Mouse (Mus musculus) lung, postnatal 0 days (tissue): ENCODE results near the gene Car1. TPM values are rescaled to one million over a fixed set of nuclear protein-coding genes. Genes with fewer than 3 reads are reported as not detected.
"Not testable (repeated sequence)": the region's sequence is repeated elsewhere in the genome, so short reads cannot be mapped to it uniquely, and the experiment has no call there.

Source experiments
- ATAC-seq: fragments of 200-750 bp; cut with Nextera tagmentation; 2 replicates; pipeline ENCODE4 v1.8.0; 2017; ENCODE audit warnings: moderate library complexity
- DNase-seq: peaks from one replicate; pipeline ENCODE4 v3.0.0-alpha.2; 2016; ENCODE audit warnings: low spot score
- H3K27ac ChIP-seq: fragments of 300-500 bp; sonication (generic); 2 replicates; pipeline ENCODE4 v1.5.1; 2014; ENCODE audit warnings: antibody characterized with exemption, mild to moderate bottlenecking, low read length, mixed read lengths
- H3K27me3 ChIP-seq: fragments of 300-500 bp; sonication (generic); replicated peaks from 2 replicates; pipeline ENCODE4 v1.6.1; 2014; ENCODE audit warnings: low read length, mixed read lengths; ENCODE audit not compliant: insufficient read depth
- H3K36me3 ChIP-seq: fragments of 300-500 bp; sonication (generic); 2 replicates; pipeline ENCODE4 v1.6.1; 2014; ENCODE audit warnings: low read length, mixed read lengths; ENCODE audit not compliant: insufficient read depth
- H3K4me1 ChIP-seq: fragments of 300-500 bp; sonication (generic); 2 replicates; pipeline ENCODE4 v1.6.1; 2014; ENCODE audit warnings: antibody characterized with exemption, low read depth, low read length, mixed read lengths; ENCODE audit not compliant: insufficient read depth
- H3K4me2 ChIP-seq: fragments of 300-500 bp; sonication (generic); replicated peaks from 2 replicates; pipeline ENCODE4 v1.6.1; 2014; ENCODE audit warnings: low read depth, mild to moderate bottlenecking, low read length, moderate library complexity, mixed read lengths
- H3K4me3 ChIP-seq: fragments of 300-500 bp; sonication (generic); 2 replicates; pipeline ENCODE4 v1.5.1; 2014; ENCODE audit warnings: low read depth, low read length
- H3K9ac ChIP-seq: fragments of 300-500 bp; sonication (generic); replicated peaks from 2 replicates; pipeline ENCODE4 v1.6.1; 2014; ENCODE audit warnings: low read depth, mild to moderate bottlenecking
- H3K9me3 ChIP-seq: fragments of 300-500 bp; sonication (generic); 2 replicates; pipeline ENCODE4 v1.6.1; 2016; ENCODE audit warnings: low read length, mixed read lengths
- CTCF ChIP-seq: IDR thresholded peaks from 2 replicates; pipeline ENCODE4 v1.5.1; 2016; ENCODE audit warnings: antibody characterized with exemption, mild to moderate bottlenecking
- EP300 ChIP-seq: IDR thresholded peaks from 2 replicates; pipeline ENCODE4 v1.6.1; 2016; ENCODE audit warnings: antibody characterized with exemption, mild to moderate bottlenecking, control low read depth
- WGBS: fragments of 180-500 bp; shearing (Covaris S2); extraction: QIAGEN DNeasy Blood & Tissue Kit; methylation state at CpG from one replicate; pipeline ENCODE4 v1.1.7; 2014; 5-methylcytosine and 5-hydroxymethylcytosine counted together
- polyA plus RNA-seq: library from polyadenylated mRNA; unstranded; fragments of >200 nt; fragmentation: Nextera tagmentation; extraction: Ambion mirVana; gene quantifications from 2 replicates; pipeline ENCODE4 v1.2.1, GENCODE M21; 2015

The Car1 gene
- polyA plus RNA-seq, 1 experiment from 2014 or later: 0.84 TPM

GRCm38 (mm10) chr3:14838936-14839335, 30.8 kb upstream of the Car1 start:
- H3K4me2 ChIP-seq: no peak overlapping the region
- no peaks in the 10 kb centered on the region for H3K27me3 ChIP-seq
- H3K4me3 ChIP-seq: no peak overlapping the region
- H3K9me3 ChIP-seq: no peaks in the 10 kb centered on the region
- no peaks in the 10 kb centered on the region for H3K4me1 ChIP-seq
- ATAC-seq: no peak
- H3K27ac ChIP-seq: no peak overlapping the region
- no peak for DNase-seq
- TF ChIP-seq CTCF (no peak), EP300 (no peak)
- WGBS: 92% methylated on average over 1 of the region's 1 CpGs
- no peak overlapping the region for H3K9ac ChIP-seq
- no peaks in the 10 kb centered on the region for H3K36me3 ChIP-seq

- Histone ChIP-seq H3K27ac (no peak overlapping the region), H3K9ac (no peak overlapping the region), H3K4me3 (no peak overlapping the region), H3K4me2 (no peak overlapping the region), H3K9me3 (no peaks in the 10 kb centered on the region), H3K4me1 (no peaks in the 10 kb centered on the region), H3K36me3 (no peaks in the 10 kb centered on the region), H3K27me3 (no peaks in the 10 kb centered on the region)
- DNase-seq: no peak
- ATAC-seq: no peak
- TF ChIP-seq EP300 (no peak), CTCF (no peak)
Measured at GRCm38 (mm10) chr3:14832766-14833165, 24.6 kb upstream of the Car1 start.

GRCm38 (mm10) chr3:14831219-14831835, 23.2 kb upstream of the Car1 start:
- no peaks in the 10 kb centered on the region for H3K4me1 ChIP-seq
- H3K4me2 ChIP-seq: no peak overlapping the region
- ATAC-seq: no peak
- H3K27me3 ChIP-seq: no peaks in the 10 kb centered on the region
- no peak overlapping the region for H3K27ac ChIP-seq
- H3K9me3 ChIP-seq: no peaks in the 10 kb centered on the region
- no peak overlapping the region for H3K9ac ChIP-seq
- 63% methylated on average over 5 of the region's 5 CpGs for WGBS
- no peak for TF ChIP-seq EP300
- no peak for TF ChIP-seq CTCF
- DNase-seq: no peak
- H3K4me3 ChIP-seq: no peak overlapping the region
- H3K36me3 ChIP-seq: no peaks in the 10 kb centered on the region

DNA sequence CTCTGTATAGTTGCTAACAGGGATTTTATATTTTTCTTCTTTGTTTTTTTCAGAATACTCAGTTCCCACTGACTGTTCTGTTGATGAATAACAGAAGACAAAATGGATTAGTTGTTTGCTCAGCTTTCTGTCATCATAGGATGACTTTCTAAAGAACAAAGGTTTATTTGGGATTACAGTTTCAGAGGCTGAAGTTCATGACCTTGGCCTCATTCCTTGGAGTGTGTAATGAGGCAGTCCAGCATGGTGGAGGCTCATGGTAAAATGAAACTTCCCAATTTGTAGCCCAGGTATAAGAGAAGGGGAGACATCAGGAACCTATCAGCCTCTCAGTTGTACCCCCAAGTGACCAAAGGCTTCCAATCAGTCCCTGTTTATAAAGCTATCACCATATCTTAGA, 20.7 kb upstream of the Car1 start:
- Histone ChIP-seq H3K9me3 (no peaks in the 10 kb centered on the region), H3K4me2 (no peak overlapping the region), H3K27me3 (no peaks in the 10 kb centered on the region), H3K27ac (no peak overlapping the region), H3K4me3 (no peak overlapping the region), H3K36me3 (no peaks in the 10 kb centered on the region), H3K4me1 (no peaks in the 10 kb centered on the region), H3K9ac (no peak overlapping the region)
- TF ChIP-seq CTCF (no peak), EP300 (no peak)
- ATAC-seq: no peak
- DNase-seq: no peak

DNA sequence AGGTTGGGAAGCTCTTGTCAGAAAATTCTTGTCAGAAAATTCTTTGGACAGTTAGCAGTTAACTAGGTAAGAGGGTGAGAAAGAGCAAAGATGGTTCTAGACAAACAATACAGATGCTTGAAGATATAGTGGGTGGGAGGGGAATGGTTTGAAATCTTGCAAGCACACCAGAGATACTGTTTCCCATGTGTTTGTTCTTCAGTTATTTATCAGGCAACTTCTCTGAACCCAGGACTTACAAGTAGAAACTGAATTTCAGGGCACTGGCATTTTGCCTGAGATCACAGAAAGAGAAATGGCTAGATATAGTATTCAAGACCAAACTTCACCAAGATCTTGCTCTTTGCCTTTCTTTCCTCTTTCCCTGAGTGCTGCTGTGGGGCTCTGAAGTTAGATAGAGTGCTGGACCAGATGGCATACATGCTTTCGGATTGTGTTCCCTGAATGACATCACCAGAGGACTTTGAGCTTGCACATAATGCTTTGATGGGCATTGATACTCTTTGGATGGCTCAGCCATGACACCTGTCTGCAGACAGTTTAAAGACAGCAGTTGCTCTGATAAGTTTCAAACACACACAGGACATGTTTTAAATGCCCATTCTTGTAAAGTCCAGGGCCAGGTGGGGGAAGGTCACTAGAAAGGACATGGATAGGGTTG, 11.8 kb upstream of the Car1 start:
- DNase-seq (no peak), ATAC-seq (no peak)
- no peaks in the 10 kb centered on the region for H3K27me3 ChIP-seq
- TF ChIP-seq CTCF (no peak), EP300 (no peak)
- H3K27ac ChIP-seq: no peak overlapping the region
- H3K4me2 ChIP-seq: no peak overlapping the region
- no peaks in the 10 kb centered on the region for H3K4me1 ChIP-seq
- WGBS: 73% methylated on average over 1 of the region's 1 CpGs
- no peak overlapping the region for H3K4me3 ChIP-seq
- H3K9me3 ChIP-seq: no peaks in the 10 kb centered on the region
- H3K36me3 ChIP-seq: no peaks in the 10 kb centered on the region
- no peak overlapping the region for H3K9ac ChIP-seq

DNA sequence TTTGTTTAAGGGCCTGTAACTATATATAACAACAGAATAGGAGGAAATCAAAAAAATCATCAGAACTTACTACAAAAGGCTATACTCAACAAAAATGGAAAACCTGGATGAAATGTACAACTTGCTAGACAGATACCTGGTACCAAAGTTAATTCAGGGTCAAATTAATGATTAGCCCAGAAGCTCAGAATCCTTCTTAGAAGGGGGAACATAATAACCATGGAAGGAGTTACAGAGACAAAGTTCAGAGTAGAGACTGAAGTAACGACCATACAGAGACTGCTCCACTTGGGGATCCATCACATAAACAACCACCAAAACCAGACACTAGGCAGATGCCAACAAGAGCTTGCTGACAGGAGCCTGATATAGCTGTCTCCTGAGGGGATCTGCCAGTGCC, 7.2 kb upstream of the Car1 start:
- not testable (repeated sequence) for ATAC-seq, H3K4me1 ChIP-seq, H3K36me3 ChIP-seq, H3K9ac ChIP-seq, H3K27ac ChIP-seq, H3K9me3 ChIP-seq, H3K27me3 ChIP-seq, H3K4me2 ChIP-seq, DNase-seq, H3K4me3 ChIP-seq
- WGBS: 69% methylated on average over 1 of the region's 1 CpGs

DNA sequence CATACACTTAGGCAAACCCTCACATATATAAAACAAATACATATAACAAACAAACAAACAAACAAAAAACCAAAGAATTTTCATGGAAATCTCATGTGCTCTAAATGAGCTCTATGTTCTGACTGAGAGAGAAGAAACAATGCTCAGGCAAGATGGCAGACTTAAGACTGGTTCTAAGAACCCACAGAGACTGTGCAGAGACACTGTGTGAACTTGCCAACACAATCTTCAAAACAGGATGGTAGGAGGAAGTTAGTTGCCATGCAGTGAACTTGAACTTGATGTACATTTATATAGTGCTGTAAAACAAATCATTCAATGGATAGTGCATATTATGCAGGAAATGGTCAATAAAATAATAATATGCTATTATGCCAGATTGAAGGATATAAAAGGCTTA, 1.5 kb downstream of the Car1 start:
- Histone ChIP-seq H3K9ac (no peak overlapping the region), H3K4me2 (no peak overlapping the region), H3K4me1 (no peaks in the 10 kb centered on the region), H3K36me3 (no peaks in the 10 kb centered on the region), H3K27me3 (no peaks in the 10 kb centered on the region), H3K27ac (no peak overlapping the region), H3K4me3 (no peak overlapping the region), H3K9me3 (no peaks in the 10 kb centered on the region)
- TF ChIP-seq CTCF (no peak), EP300 (no peak)
- DNase-seq: no peak
- ATAC-seq: no peak
